Mouse (Mus musculus): ENCODE data around the gene Yipf4. TPM values are rescaled to one million over a fixed set of nuclear protein-coding genes. Genes with fewer than 3 reads are reported as not detected.

Yipf4 gene
- polyA plus RNA-seq, 2 experiments = 35.5 to 72.0 TPM

DNA sequence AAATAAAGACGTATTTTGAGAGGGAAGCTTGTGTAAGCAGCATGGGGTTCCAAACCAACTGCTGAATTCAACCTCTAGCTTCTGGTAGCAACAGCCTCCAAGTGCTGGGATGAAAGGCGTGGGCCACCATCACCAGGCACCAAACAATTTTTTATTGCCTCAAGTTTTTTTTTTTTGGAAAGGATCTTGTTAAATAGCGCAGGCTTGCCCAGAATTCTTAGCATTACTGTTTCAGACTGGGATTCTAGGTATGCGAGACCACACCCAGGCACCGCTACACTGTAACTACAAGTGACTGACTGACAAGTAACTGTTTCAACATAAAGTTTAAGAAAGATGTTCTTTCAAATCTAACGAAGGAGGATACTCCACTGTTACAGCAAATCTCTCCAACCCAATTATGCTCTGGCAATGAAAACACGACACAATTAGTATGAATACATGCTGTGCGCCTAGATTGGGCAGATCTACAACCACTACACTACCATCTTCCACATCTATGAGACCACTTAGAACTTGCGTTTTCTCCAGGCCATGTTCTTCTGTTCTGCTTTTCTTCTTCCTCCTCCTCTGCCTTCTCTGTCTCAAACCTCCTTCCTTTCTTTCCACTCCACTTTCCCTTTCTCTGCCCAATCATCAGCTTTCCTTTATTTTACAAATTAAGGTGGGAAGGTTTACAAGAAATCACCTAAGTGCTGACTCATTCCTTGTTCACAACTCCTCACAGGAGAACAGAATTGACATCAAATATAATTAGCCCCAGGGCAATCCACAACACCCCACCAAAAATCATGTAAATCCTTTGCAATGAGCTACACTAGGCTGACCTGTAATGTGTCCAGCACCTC, 37.7 kb downstream of the Yipf4 start:
- DNase-seq (ENCODE audit: low spot score) = no peak
- Histone ChIP-seq H3K4me1 (ENCODE audit: control insufficient read depth, insufficient read depth, low read length) (peaks cover 23% of the 10 kb centered on the region), H3K4me3 (replicated peaks; ENCODE audit: low read length) (peak overlapping the region; percentile 79), H3K27me3 (ENCODE audit: control insufficient read depth, insufficient read depth, low read length) (no peaks in the 10 kb centered on the region), H3K36me3 (ENCODE audit: control insufficient read depth, insufficient read depth, low read length) (no peaks in the 10 kb centered on the region), H3K9ac (ENCODE audit: low read depth, low read length, severe bottlenecking) (peak overlapping the region; percentile 61), H3K27ac (replicated peaks; ENCODE audit: low read depth, low read length) (peak overlapping the region; percentile 94), H3K4me2 (replicated peaks; ENCODE audit: low read depth, low read length, severe bottlenecking) (peak overlapping the region; percentile 52), H3K9me3 (ENCODE audit: control insufficient read depth, low read length) (peaks cover 2% of the 10 kb centered on the region; the same call in 1 of the 2 replicates)
- ATAC-seq (ENCODE audit: low FRiP score, low read depth) = no peak
- WGBS = 75% methylated on average over 9 of the region's 9 CpGs
- no peak for TF ChIP-seq POLR2A (IDR thresholded peaks at IDR 0.05; ENCODE audit: borderline replicate concordance, extremely low read depth, insufficient read depth, insufficient read length)

GRCm38 (mm10) chr17:74527729-74528607, 38.7 kb downstream of the Yipf4 start, which contains the start of gene Birc6:
Gene Birc6, plus strand, starts transcription at chr17:74528295.
- H3K36me3 ChIP-seq (ENCODE audit: control insufficient read depth, insufficient read depth, low read length) = no peaks in the 10 kb centered on the region
- H3K4me3 ChIP-seq (replicated peaks; ENCODE audit: low read length) = peak within 1 kb of the TSS; percentile 79
- ATAC-seq (ENCODE audit: low FRiP score, low read depth) (peak; percentile 96), DNase-seq (ENCODE audit: low spot score) (peak; percentile 99)
- under 1% methylated on average over 64 of the region's 71 CpGs for WGBS
- H3K9me3 ChIP-seq (ENCODE audit: control insufficient read depth, low read length) = peaks cover under 1% of the 10 kb centered on the region; the same call in 1 of the 2 replicates
- TF ChIP-seq POLR2A (IDR thresholded peaks at IDR 0.05; ENCODE audit: borderline replicate concordance, extremely low read depth, insufficient read depth, insufficient read length) = peak; percentile 97
- H3K27me3 ChIP-seq (ENCODE audit: control insufficient read depth, insufficient read depth, low read length) = no peaks in the 10 kb centered on the region
- H3K4me2 ChIP-seq (replicated peaks; ENCODE audit: low read depth, low read length, severe bottlenecking) = peak within 1 kb of the TSS; percentile 68
- H3K27ac ChIP-seq (replicated peaks; ENCODE audit: low read depth, low read length) = peak within 1 kb of the TSS; percentile 94
- peak within 1 kb of the TSS; percentile 96 for H3K9ac ChIP-seq (ENCODE audit: low read depth, low read length, severe bottlenecking)
- peaks cover 23% of the 10 kb centered on the region for H3K4me1 ChIP-seq (ENCODE audit: control insufficient read depth, insufficient read depth, low read length)

GRCm38 (mm10) chr17:74528648-74529532, 39.6 kb downstream of the Yipf4 start:
- Histone ChIP-seq H3K9me3 (ENCODE audit: control insufficient read depth, low read length) (no peaks in the 10 kb centered on the region), H3K4me3 (replicated peaks; ENCODE audit: low read length) (peak overlapping the region; percentile 79), H3K36me3 (ENCODE audit: control insufficient read depth, insufficient read depth, low read length) (no peaks in the 10 kb centered on the region), H3K9ac (ENCODE audit: low read depth, low read length, severe bottlenecking) (peak overlapping the region; percentile 96), H3K27ac (replicated peaks; ENCODE audit: low read depth, low read length) (peak overlapping the region; percentile 94), H3K4me2 (replicated peaks; ENCODE audit: low read depth, low read length, severe bottlenecking) (peak overlapping the region; percentile 68), H3K27me3 (ENCODE audit: control insufficient read depth, insufficient read depth, low read length) (no peaks in the 10 kb centered on the region), H3K4me1 (ENCODE audit: control insufficient read depth, insufficient read depth, low read length) (peaks cover 23% of the 10 kb centered on the region)
- DNase-seq (ENCODE audit: low spot score) = no peak
- TF ChIP-seq POLR2A (IDR thresholded peaks at IDR 0.05; ENCODE audit: borderline replicate concordance, extremely low read depth, insufficient read depth, insufficient read length) = no peak
- ATAC-seq (ENCODE audit: low FRiP score, low read depth) = peak; percentile 21
- WGBS = under 1% methylated on average over 67 of the region's 72 CpGs

DNA sequence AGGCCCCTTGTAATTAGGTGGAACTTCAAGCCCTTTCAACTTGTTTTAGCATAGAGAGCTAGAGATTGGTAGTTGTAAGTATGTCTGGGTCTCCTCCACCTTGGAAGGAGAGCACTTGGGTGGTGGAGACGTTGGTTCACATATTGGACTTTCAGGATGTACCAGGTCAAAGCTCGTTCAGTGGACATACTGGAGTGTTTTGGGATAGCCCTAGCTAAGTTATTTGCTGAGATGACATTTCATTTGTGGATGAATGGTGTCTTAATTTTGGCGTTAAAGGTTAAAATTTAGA, 40.2 kb downstream of the Yipf4 start:
- Histone ChIP-seq H3K9ac (ENCODE audit: low read depth, low read length, severe bottlenecking) (peak overlapping the region; percentile 96), H3K27me3 (ENCODE audit: control insufficient read depth, insufficient read depth, low read length) (no peaks in the 10 kb centered on the region), H3K4me2 (replicated peaks; ENCODE audit: low read depth, low read length, severe bottlenecking) (peak overlapping the region; percentile 68), H3K4me3 (replicated peaks; ENCODE audit: low read length) (peak overlapping the region; percentile 79), H3K9me3 (ENCODE audit: control insufficient read depth, low read length) (no peaks in the 10 kb centered on the region), H3K27ac (replicated peaks; ENCODE audit: low read depth, low read length) (peak overlapping the region; percentile 94; the same call in 1 of the 2 replicates), H3K36me3 (ENCODE audit: control insufficient read depth, insufficient read depth, low read length) (no peaks in the 10 kb centered on the region), H3K4me1 (ENCODE audit: control insufficient read depth, insufficient read depth, low read length) (peaks cover 23% of the 10 kb centered on the region)
- ATAC-seq (ENCODE audit: low FRiP score, low read depth) (no peak), DNase-seq (ENCODE audit: low spot score) (no peak)
- TF ChIP-seq POLR2A (IDR thresholded peaks at IDR 0.05; ENCODE audit: borderline replicate concordance, extremely low read depth, insufficient read depth, insufficient read length) = no peak
- 14% methylated on average over 3 of the region's 3 CpGs for WGBS
